ENCODE assay signal across 7 mouse cellular contexts in genomic region chr2:168106701-168107178, GRCm38 (mm10). TPM values are rescaled to one million over a fixed set of nuclear protein-coding genes. Genes with fewer than 3 reads are reported as not detected.
DNase-seq lines count a peak whose midpoint lies in the region; ATAC-seq lines count a peak whose summit lies in the region.

No protein-coding gene starts in this region.

- peak overlapping the region; percentile 58 for H3K9ac ChIP-seq in hindbrain, embryonic 13.5 days
- H3K9ac ChIP-seq in neural tube, embryonic 15.5 days (replicated peaks): 0 out of 2 replicates have a peak overlapping the region, but pooled peaks have one; percentile 21

- ATAC-seq in hindbrain, embryonic 13.5 days (ENCODE audit: low FRiP score): peak; percentile 53
- ATAC-seq in neural tube, embryonic 15.5 days (ENCODE audit: low FRiP score): peak; percentile 79

- no peaks in the 10 kb centered on the region for H3K36me3 ChIP-seq in hindbrain, embryonic 13.5 days
- H3K36me3 ChIP-seq in neural tube, embryonic 15.5 days: no peaks in the 10 kb centered on the region

- H3K27me3 ChIP-seq in hindbrain, embryonic 13.5 days: no peaks in the 10 kb centered on the region
- no peaks in the 10 kb centered on the region for H3K27me3 ChIP-seq in neural tube, embryonic 15.5 days (replicated peaks)

- peak overlapping the region; percentile 81 for H3K27ac ChIP-seq in hindbrain, embryonic 13.5 days
- peak overlapping the region; percentile 61 for H3K27ac ChIP-seq in neural tube, embryonic 15.5 days (replicated peaks)

- H3K4me1 ChIP-seq in hindbrain, embryonic 13.5 days (replicated peaks): peaks cover 23% of the 10 kb centered on the region
- H3K4me1 ChIP-seq in neural tube, embryonic 15.5 days: peaks cover 10% of the 10 kb centered on the region

- 42% methylated on average over 20 of the region's 20 CpGs for WGBS in hindbrain, embryonic 13.5 days
- WGBS in neural tube, embryonic 15.5 days: 35% methylated on average over 20 of the region's 20 CpGs

- H3K4me3 ChIP-seq in hindbrain, embryonic 13.5 days: no peak overlapping the region
- peak overlapping the region; percentile 3; the same call in 1 of the 2 replicates for H3K4me3 ChIP-seq in neural tube, embryonic 15.5 days (replicated peaks)

- H3K4me2 ChIP-seq in hindbrain, embryonic 13.5 days: peak overlapping the region; percentile 45
- peak overlapping the region; percentile 43 for H3K4me2 ChIP-seq in neural tube, embryonic 15.5 days

- peak; percentile 46 for DNase-seq in adipocyte (ENCODE audit: low spot score)
- DNase-seq in cerebellum, adult 11 months: peak; percentile 82
- peak; percentile 86 for DNase-seq in gastrocnemius, adult 18-20 months (ENCODE audit: low spot score)
- peak; percentile 73 to 80 for DNase-seq in layer of hippocampus, postnatal 25 days (ENCODE audit: extremely low spot score in 1 of 2, low spot score in 1 of 2)
- DNase-seq in yolk sac, embryonic 10.5 days (ENCODE audit: low spot score): no peak

- H3K9me3 ChIP-seq in hindbrain, embryonic 13.5 days: no peaks in the 10 kb centered on the region
- no peaks in the 10 kb centered on the region for H3K9me3 ChIP-seq in neural tube, embryonic 15.5 days (replicated peaks)

RNA-seq across cellular contexts. Expression of gene Pard6b, which starts 25.9 kb away (rescaled TPM):
- 1 to 10 TPM; 1.0 to 2.4 TPM for total RNA-seq in gastrocnemius, adult 18-20 months (2021)
- polyA plus RNA-seq in hindbrain, embryonic 13.5 days (2015; fragmentation: Nextera tagmentation; extraction: Ambion mirVana): 7.5 and 7.9 TPM in 2 replicates
- 1 to 10 TPM; 4.2 TPM for total RNA-seq in layer of hippocampus, postnatal 25 days (2021)
- polyA plus RNA-seq in neural tube, embryonic 15.5 days (2015; fragmentation: Nextera tagmentation; extraction: Ambion mirVana): 6.6 and 6.8 TPM in 2 replicates
